In the genomic region with DNA sequence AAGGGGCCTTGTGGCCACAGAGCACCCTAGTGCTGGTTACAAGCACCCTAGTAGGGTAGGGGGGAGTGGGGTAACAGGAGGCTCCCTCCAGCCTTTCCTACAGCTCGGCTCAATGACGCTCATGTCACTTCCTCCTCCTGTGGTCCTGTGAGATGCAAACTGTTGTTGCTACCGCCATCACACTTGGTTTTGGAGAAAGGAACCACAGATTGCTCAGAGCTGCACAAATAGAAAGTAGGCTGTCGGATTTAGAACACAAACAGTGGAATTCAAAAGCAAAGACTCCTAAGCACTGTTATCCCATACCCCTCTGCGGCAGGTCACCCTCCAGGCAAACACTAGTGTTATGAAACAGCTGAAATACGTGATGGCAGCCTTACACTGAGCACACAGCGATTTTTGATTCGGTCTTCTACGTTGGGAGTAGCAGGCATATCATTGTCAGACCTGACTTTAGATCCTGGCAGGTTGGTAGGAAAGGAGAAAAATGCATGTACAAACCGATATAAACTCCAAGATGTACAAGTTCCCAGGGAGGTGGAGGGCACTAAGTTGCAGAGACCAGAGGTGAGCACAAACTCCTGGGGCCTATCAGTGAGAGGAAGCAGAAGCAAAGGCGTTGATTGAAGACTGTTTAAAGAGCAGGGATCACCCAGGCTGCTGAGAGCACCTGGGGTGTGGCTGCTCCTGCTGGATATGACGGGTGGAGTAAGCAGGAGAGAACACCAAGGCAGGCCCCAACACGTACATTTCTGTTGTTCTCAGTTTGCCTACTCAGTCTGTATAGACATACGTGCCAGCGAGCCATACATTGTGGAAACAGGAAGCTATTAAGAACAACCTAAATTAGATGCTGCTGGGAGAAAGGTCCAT, we compare ENCODE assay signal across 13 mouse cellular contexts. TPM values are rescaled to one million over a fixed set of nuclear protein-coding genes. Genes with fewer than 3 reads are reported as not detected.
A peak's percentile ranks its signal among the peaks of the same experiment; 100 is the strongest.
DNase-seq lines count a peak whose midpoint lies in the region; ATAC-seq and TF ChIP-seq lines count a peak whose summit lies in the region.
"Had no signal": no experiment of that assay in that cellular context is flagged by ENCODE, and none has a peak within 500 bp of the region (broad histone marks: within the 10 kb centered on the region; RNA-seq: fewer than 3 reads in every experiment).

No protein-coding gene starts in this region.

- peaks cover 12% of the 10 kb centered on the region for H3K4me1 ChIP-seq in heart, embryonic 11.5 days (ENCODE audit: control insufficient read depth, insufficient read depth, low read length)
- H3K4me1 ChIP-seq in liver, embryonic 16.5 days (ENCODE audit: control insufficient read depth, low read depth, low read length), result no peaks in the 10 kb centered on the region; the same call in 1 of the 2 replicates
- H3K4me1 ChIP-seq in embryonic facial prominence, embryonic 11.5 days (ENCODE audit: control insufficient read depth, insufficient read depth, low read length), result no peaks in the 10 kb centered on the region
- H3K4me1 ChIP-seq in limb, embryonic 14.5 days (ENCODE audit: control insufficient read depth, insufficient read depth, low read length), result 0 out of 2 replicates have a peak, but pooled peaks cover 13% of the 10 kb centered on the region
- H3K4me1 ChIP-seq: midbrain, embryonic 15.5 days had no signal

- no peaks in the 10 kb centered on the region for H3K9me3 ChIP-seq in heart, embryonic 11.5 days (replicated peaks; ENCODE audit: control insufficient read depth, low read length)
- no peaks in the 10 kb centered on the region for H3K9me3 ChIP-seq in liver, embryonic 16.5 days (replicated peaks; ENCODE audit: control insufficient read depth, low read length)
- no peaks in the 10 kb centered on the region for H3K9me3 ChIP-seq in embryonic facial prominence, embryonic 11.5 days (replicated peaks; ENCODE audit: control insufficient read depth, low read length)
- H3K9me3 ChIP-seq in limb, embryonic 14.5 days (ENCODE audit: control insufficient read depth, low read length), result no peaks in the 10 kb centered on the region
- H3K9me3 ChIP-seq: liver, embryonic 15.5 days; midbrain, embryonic 15.5 days had no signal

- no peak overlapping the region for H3K4me2 ChIP-seq in heart, embryonic 11.5 days
- H3K4me2 ChIP-seq in liver, embryonic 16.5 days (ENCODE audit: low read depth, low read length), result no peak overlapping the region
- no peak overlapping the region for H3K4me2 ChIP-seq in embryonic facial prominence, embryonic 11.5 days (ENCODE audit: low read depth, low read length)
- no peak overlapping the region for H3K4me2 ChIP-seq in limb, embryonic 14.5 days (replicated peaks; ENCODE audit: low read depth, low read length, severe bottlenecking)
- H3K4me2 ChIP-seq: liver, embryonic 15.5 days; midbrain, embryonic 15.5 days had no signal

- H3K27me3 ChIP-seq in heart, embryonic 11.5 days (ENCODE audit: control insufficient read depth, insufficient read depth, low read length), result no peaks in the 10 kb centered on the region
- no peaks in the 10 kb centered on the region for H3K27me3 ChIP-seq in liver, embryonic 16.5 days (ENCODE audit: control insufficient read depth, insufficient read depth, low read depth, low read length)
- no peaks in the 10 kb centered on the region for H3K27me3 ChIP-seq in embryonic facial prominence, embryonic 11.5 days (ENCODE audit: control insufficient read depth, insufficient read depth, low read length)
- H3K27me3 ChIP-seq in limb, embryonic 14.5 days (ENCODE audit: control insufficient read depth, insufficient read depth, low read length), result no peaks in the 10 kb centered on the region
- H3K27me3 ChIP-seq: liver, embryonic 15.5 days; midbrain, embryonic 15.5 days had no signal

- 53% methylated on average over 15 of the region's 15 CpGs for WGBS in heart, embryonic 11.5 days (ENCODE audit: insufficient replicate concordance)
- 42% methylated on average over 15 of the region's 15 CpGs for WGBS in liver, embryonic 16.5 days (ENCODE audit: insufficient replicate concordance)
- 64% methylated on average over 15 of the region's 15 CpGs for WGBS in embryonic facial prominence, embryonic 11.5 days
- 61% methylated on average over 15 of the region's 15 CpGs for WGBS in limb, embryonic 14.5 days

- no peaks in the 10 kb centered on the region for H3K36me3 ChIP-seq in heart, embryonic 11.5 days (ENCODE audit: control insufficient read depth, insufficient read depth, low read length)
- H3K36me3 ChIP-seq in liver, embryonic 16.5 days (ENCODE audit: control insufficient read depth, insufficient read depth), result no peaks in the 10 kb centered on the region
- no peaks in the 10 kb centered on the region for H3K36me3 ChIP-seq in embryonic facial prominence, embryonic 11.5 days (replicated peaks; ENCODE audit: control insufficient read depth, insufficient read depth, low read depth, low read length)
- H3K36me3 ChIP-seq in limb, embryonic 14.5 days (ENCODE audit: control insufficient read depth, insufficient read depth, low read length), result no peaks in the 10 kb centered on the region
- H3K36me3 ChIP-seq: liver, embryonic 15.5 days; midbrain, embryonic 15.5 days had no signal

- peak; percentile 88 for DNase-seq in heart, adult 11 months
- no peak for DNase-seq in liver
- DNase-seq in embryonic facial prominence, embryonic 11.5 days (ENCODE audit: low spot score), result peak; percentile 31
- peak; percentile 65 for DNase-seq in limb, embryonic 14.5 days (ENCODE audit: low spot score)
- no peak for DNase-seq in thymus, postnatal 36 days
- DNase-seq: cerebellum, postnatal 14 days; gastrocnemius, postnatal 14 days had no signal

- H3K9ac ChIP-seq in heart, embryonic 11.5 days (ENCODE audit: low read depth, low read length), result no peak overlapping the region
- H3K9ac ChIP-seq in liver, embryonic 16.5 days (ENCODE audit: low read depth, low read length), result no peak overlapping the region
- H3K9ac ChIP-seq in embryonic facial prominence, embryonic 11.5 days (replicated peaks; ENCODE audit: low read length), result no peak overlapping the region
- H3K9ac ChIP-seq in limb, embryonic 14.5 days (ENCODE audit: low read depth, low read length, severe bottlenecking), result no peak overlapping the region
- H3K9ac ChIP-seq: liver, embryonic 15.5 days; midbrain, embryonic 15.5 days had no signal

- TF ChIP-seq POLR2A in limb, embryonic 14.5 days (IDR thresholded peaks at IDR 0.05; ENCODE audit: borderline replicate concordance, extremely low read depth, insufficient read depth, insufficient read length), result no peak

- no peak overlapping the region for H3K27ac ChIP-seq in heart, embryonic 11.5 days (ENCODE audit: low read depth, low read length)
- no peak overlapping the region for H3K27ac ChIP-seq in liver, embryonic 16.5 days (ENCODE audit: low read length)
- H3K27ac ChIP-seq in embryonic facial prominence, embryonic 11.5 days (replicated peaks; ENCODE audit: low read depth, low read length), result no peak overlapping the region
- H3K27ac ChIP-seq in limb, embryonic 14.5 days (replicated peaks; ENCODE audit: low read depth, low read length), result 0 out of 2 replicates have a peak overlapping the region, but pooled peaks have one; percentile 8
- H3K27ac ChIP-seq: liver, embryonic 15.5 days; midbrain, embryonic 15.5 days had no signal

- ATAC-seq in heart, embryonic 11.5 days (replicated peaks; ENCODE audit: insufficient number of reproducible peaks, low FRiP score, low TSS enrichment), result no peak
- 0 out of 2 replicates have a peak, but pooled peaks have one; percentile 27 for ATAC-seq in liver, embryonic 16.5 days (ENCODE audit: low read depth)
- no peak for ATAC-seq in embryonic facial prominence, embryonic 11.5 days (replicated peaks; ENCODE audit: insufficient number of reproducible peaks, low FRiP score, low TSS enrichment, low read depth)
- ATAC-seq in limb, embryonic 14.5 days (ENCODE audit: low FRiP score, low read depth), result no peak
- no peak for ATAC-seq in granulocyte monocyte progenitor cell, adult 5-6 weeks (replicated peaks; ENCODE audit: poor library complexity, severe bottlenecking)
- ATAC-seq: midbrain, embryonic 15.5 days had no signal

- H3K4me3 ChIP-seq in heart, embryonic 11.5 days (ENCODE audit: low read depth, low read length), result no peak overlapping the region
- H3K4me3 ChIP-seq in liver, embryonic 16.5 days (ENCODE audit: low read depth, low read length), result no peak overlapping the region
- no peak overlapping the region for H3K4me3 ChIP-seq in embryonic facial prominence, embryonic 11.5 days (ENCODE audit: low read depth, low read length)
- H3K4me3 ChIP-seq in limb, embryonic 14.5 days (replicated peaks; ENCODE audit: low read length), result no peak overlapping the region
- H3K4me3 ChIP-seq: erythroblast, embryonic 14.5 days; liver, embryonic 15.5 days; midbrain, embryonic 15.5 days had no signal

RNA-seq across cellular contexts. Expression of gene Cav1, which starts 10.4 kb away (rescaled TPM):
- 69.2 and 81.5 TPM in 2 replicates for polyA plus RNA-seq in heart, embryonic 11.5 days (2014; fragmentation: Nextera tagmentation; extraction: Ambion mirVana)
- polyA plus RNA-seq in liver, embryonic 16.5 days (2015; fragmentation: Nextera tagmentation; extraction: Ambion mirVana), result 5.4 and 8.1 TPM in 2 replicates
- polyA plus RNA-seq in embryonic facial prominence, embryonic 11.5 days (2014; fragmentation: Nextera tagmentation; extraction: Ambion mirVana), result 15.3 and 16.9 TPM in 2 replicates
- 94.5 and 97.7 TPM in 2 replicates for polyA plus RNA-seq in limb, embryonic 14.5 days (2012; rRNA removed)
- polyA plus RNA-seq in limb, embryonic 14.5 days (2014; fragmentation: Nextera tagmentation; extraction: Ambion mirVana), result 145 and 172 TPM in 2 replicates
- total RNA-seq in granulocyte monocyte progenitor cell, adult 5-6 weeks (2014; fragmentation: Nextera tagmentation), result not detected in 2 replicates
- total RNA-seq in granulocyte monocyte progenitor cell, adult 5-6 weeks (2017), result not detected in 2 replicates
- polyA plus RNA-seq: erythroblast, embryonic 14.5 days had no signal

RNA-seq across cellular contexts. Expression of gene Cav2, which starts 35.5 kb away (rescaled TPM):
- 13.7 and 15.9 TPM in 2 replicates for polyA plus RNA-seq in heart, embryonic 11.5 days (2014; fragmentation: Nextera tagmentation; extraction: Ambion mirVana)
- 3.0 and 3.3 TPM in 2 replicates for polyA plus RNA-seq in liver, embryonic 16.5 days (2015; fragmentation: Nextera tagmentation; extraction: Ambion mirVana)
- 7.4 and 8.2 TPM in 2 replicates for polyA plus RNA-seq in embryonic facial prominence, embryonic 11.5 days (2014; fragmentation: Nextera tagmentation; extraction: Ambion mirVana)
- polyA plus RNA-seq in limb, embryonic 14.5 days (2012; rRNA removed), result 7.6 and 8.6 TPM in 2 replicates
- 18.6 TPM in 2 replicates for polyA plus RNA-seq in limb, embryonic 14.5 days (2014; fragmentation: Nextera tagmentation; extraction: Ambion mirVana)
- total RNA-seq in granulocyte monocyte progenitor cell, adult 5-6 weeks (2014; fragmentation: Nextera tagmentation), result 1.1 and 1.5 TPM in 2 replicates
- total RNA-seq in granulocyte monocyte progenitor cell, adult 5-6 weeks (2017), result 0.57 and 0.82 TPM in 2 replicates
- polyA plus RNA-seq: erythroblast, embryonic 14.5 days had no signal

Comparison
In these comparisons a context has a peak if more than half of its experiments do, and no peak if none do; other contexts are left out.
1. DNase-seq: peak in heart, adult 11 months (single experiment), embryonic facial prominence, embryonic 11.5 days (single experiment) and limb, embryonic 14.5 days (single experiment); none in liver (single experiment) and thymus, postnatal 36 days (0 of 2).